Mouse (Mus musculus): ENCODE measurements around the gene Plpp3. TPM values are rescaled to one million over a fixed set of nuclear protein-coding genes. Genes with fewer than 3 reads are reported as not detected.

Gene Plpp3
- polyA plus RNA-seq, 1 experiment, result not detected

DNA sequence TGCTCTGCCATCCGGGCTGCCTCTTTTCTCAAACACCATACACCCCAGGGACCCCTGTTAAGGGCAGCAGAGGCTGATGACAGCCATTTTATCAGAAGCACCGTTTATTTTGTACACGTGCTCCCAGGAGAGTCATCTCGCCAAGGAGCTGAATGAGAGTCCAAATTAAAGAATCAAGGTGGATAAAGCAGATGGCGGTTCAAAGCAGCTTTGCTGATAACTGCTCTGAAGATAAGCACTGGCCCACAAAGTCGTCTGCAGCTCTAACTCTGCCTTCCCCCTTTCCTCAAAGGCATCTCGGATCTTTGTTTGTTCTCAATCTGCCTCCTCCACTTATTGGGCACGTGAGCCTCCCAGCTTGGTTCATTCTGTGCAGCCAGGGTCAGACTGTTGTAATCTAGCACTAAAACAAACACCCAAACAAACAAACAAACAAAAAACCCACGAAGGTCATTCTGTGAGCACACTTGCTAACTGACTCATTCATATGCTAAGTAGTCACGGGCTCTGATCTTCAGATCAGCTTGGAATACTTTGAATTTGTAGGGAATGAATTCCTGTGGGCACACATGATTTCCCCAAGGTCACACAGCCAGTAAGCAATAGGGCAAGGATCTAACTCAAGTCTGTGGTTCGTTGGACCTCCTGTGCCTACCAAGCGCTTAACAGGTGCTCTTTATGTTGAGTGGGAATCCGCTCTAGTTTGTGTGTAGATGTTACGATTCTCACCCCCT is 119.1 kb downstream of the Plpp3 start:
- WGBS, result 68% methylated on average over 14 of the region's 14 CpGs
- H3K27ac ChIP-seq (ENCODE audit: insufficient read depth, low read depth, low read length), result no peak overlapping the region
- no peak overlapping the region for H3K4me3 ChIP-seq (ENCODE audit: insufficient read depth, low read depth, low read length)
- peaks cover 1% of the 10 kb centered on the region; the same call in 1 of the 2 replicates for H3K4me1 ChIP-seq (ENCODE audit: control insufficient read depth, insufficient read depth, low read length)
- no peak for TF ChIP-seq CTCF (IDR thresholded peaks at IDR 0.05; ENCODE audit: insufficient read depth, low read depth, low read length)
- no peak for TF ChIP-seq POLR2A (IDR thresholded peaks at IDR 0.05; ENCODE audit: insufficient read depth, low read depth, low read length)

DNA sequence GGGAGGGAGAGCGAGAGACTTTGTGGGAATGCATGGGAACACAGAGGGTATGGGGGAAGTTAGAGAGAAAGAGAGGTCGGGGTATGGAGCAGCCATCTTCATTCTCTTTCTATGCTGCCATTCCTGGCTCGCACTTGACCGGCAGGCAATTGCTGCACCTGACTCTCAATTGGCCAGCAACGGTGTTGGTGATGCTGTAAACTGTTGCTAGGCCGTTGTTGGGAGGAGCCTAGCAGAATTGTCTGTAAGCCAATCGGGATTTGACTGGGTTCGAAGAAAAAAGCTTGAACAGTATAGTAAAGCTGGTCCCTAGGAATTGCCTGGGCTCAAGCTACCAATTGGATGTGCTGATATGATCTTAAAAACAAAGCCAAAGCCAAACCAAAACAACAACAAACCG is 121.0 kb downstream of the Plpp3 start:
- WGBS, result 84% methylated on average over 9 of the region's 9 CpGs
- Histone ChIP-seq H3K4me1 (ENCODE audit: control insufficient read depth, insufficient read depth, low read length) (peaks cover 8% of the 10 kb centered on the region; the same call in 1 of the 2 replicates), H3K4me3 (ENCODE audit: insufficient read depth, low read depth, low read length) (no peak overlapping the region), H3K27ac (ENCODE audit: insufficient read depth, low read depth, low read length) (no peak overlapping the region)
- TF ChIP-seq POLR2A (IDR thresholded peaks at IDR 0.05; ENCODE audit: insufficient read depth, low read depth, low read length) (no peak), CTCF (IDR thresholded peaks at IDR 0.05; ENCODE audit: insufficient read depth, low read depth, low read length) (no peak)

DNA sequence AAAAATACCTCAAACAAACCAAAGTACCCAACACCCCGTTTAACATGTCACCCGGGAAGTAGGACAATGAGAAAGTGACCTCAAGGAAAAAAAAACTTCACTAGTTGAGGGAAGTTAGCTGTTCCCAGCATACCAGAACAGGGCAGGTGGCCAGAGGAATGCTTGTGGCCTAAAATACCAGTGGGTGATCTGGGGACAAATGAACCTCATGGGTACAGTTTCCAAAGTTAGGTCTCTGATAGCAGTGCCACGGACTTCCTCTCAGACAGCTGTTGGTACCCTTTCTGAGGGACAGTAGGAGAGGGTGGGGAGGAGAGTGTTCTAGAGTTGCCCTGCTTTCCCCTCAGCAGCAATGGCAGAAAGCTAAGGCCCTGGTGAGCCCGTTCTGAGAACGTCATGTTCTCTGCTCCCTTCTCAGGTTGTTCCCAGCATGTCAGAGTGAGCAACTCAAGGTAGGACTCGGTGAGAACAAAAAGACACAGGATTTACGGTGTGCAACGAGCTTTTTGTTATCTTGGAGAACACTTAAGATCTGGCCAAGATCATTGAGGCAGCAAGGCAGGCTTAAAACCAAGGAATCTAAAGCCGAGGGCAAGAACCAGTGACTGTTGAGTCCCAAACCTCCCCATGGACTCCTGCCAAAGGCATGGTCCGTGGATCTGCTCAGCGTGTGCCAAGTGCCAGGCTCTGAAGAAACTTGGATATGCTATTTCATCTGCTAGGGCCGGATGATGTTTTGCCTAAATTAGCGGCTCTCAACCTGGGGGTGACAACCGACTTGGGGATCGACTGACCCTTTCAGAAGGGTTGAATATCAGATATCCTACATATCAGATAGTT is 121.6 kb downstream of the Plpp3 start:
- no peak for TF ChIP-seq CTCF (IDR thresholded peaks at IDR 0.05; ENCODE audit: insufficient read depth, low read depth, low read length)
- TF ChIP-seq POLR2A (IDR thresholded peaks at IDR 0.05; ENCODE audit: insufficient read depth, low read depth, low read length), result no peak
- 87% methylated on average over 15 of the region's 15 CpGs for WGBS

DNA sequence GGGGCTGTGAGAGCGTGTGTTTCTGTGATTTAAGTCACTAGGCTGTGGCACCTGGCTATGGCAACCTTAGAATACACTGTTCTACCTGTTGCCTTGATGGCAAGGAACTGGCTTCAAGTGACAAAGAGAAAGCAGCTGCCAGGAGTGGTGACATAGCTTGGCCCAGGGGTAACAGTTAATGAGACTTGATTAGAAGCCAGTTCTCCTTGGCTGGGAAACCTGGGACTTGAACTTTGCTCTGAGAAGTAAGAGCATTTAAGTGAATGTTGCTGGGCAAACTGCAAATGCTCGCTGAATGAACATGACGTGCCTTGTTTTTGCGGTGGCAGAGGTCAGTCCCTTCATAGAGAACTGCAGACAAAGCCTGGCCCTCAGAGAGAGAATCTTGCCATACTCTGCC is 122.7 kb downstream of the Plpp3 start:
- H3K4me1 ChIP-seq (ENCODE audit: control insufficient read depth, insufficient read depth, low read length), result peaks cover 8% of the 10 kb centered on the region; the same call in 1 of the 2 replicates
- WGBS, result 79% methylated on average over 4 of the region's 4 CpGs
- TF ChIP-seq CTCF (IDR thresholded peaks at IDR 0.05; ENCODE audit: insufficient read depth, low read depth, low read length) (no peak), POLR2A (IDR thresholded peaks at IDR 0.05; ENCODE audit: insufficient read depth, low read depth, low read length) (no peak)
- no peak overlapping the region for H3K27ac ChIP-seq (ENCODE audit: insufficient read depth, low read depth, low read length)
- H3K4me3 ChIP-seq (ENCODE audit: insufficient read depth, low read depth, low read length), result no peak overlapping the region

More for the DNA sequence above, 121.6 kb downstream of the Plpp3 start:
- H3K4me3 ChIP-seq (ENCODE audit: insufficient read depth, low read depth, low read length), result no peak overlapping the region
- no peak overlapping the region for H3K27ac ChIP-seq (ENCODE audit: insufficient read depth, low read depth, low read length)
- peaks cover 8% of the 10 kb centered on the region; the same call in 1 of the 2 replicates for H3K4me1 ChIP-seq (ENCODE audit: control insufficient read depth, insufficient read depth, low read length)

DNA sequence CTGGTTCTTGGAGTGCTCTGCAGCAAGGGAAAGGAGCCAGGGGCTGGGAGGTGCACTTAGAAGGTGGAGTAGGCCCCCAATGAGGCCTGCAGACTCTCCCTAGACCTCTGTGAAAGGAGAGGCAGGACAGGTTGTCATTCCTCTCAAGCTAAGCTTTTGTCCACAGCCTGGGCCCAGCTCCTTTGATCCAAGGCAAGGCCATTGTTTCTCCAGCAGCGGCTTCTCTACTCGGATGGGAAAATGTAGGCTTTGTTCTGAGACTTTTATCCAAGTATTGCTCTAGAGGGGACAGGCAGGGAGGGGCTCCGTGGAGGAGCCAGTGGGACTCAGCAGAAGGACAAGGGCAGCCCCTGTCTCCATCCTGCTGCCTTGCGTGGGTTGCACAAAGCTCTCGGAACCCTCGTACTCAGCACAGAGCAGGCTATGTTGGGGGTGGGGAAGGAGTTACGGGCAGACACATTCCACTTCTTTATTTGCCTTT is 124.6 kb downstream of the Plpp3 start:
- Histone ChIP-seq H3K4me3 (ENCODE audit: insufficient read depth, low read depth, low read length) (no peak overlapping the region), H3K27ac (ENCODE audit: insufficient read depth, low read depth, low read length) (no peak overlapping the region), H3K4me1 (ENCODE audit: control insufficient read depth, insufficient read depth, low read length) (peaks cover 8% of the 10 kb centered on the region; the same call in 1 of the 2 replicates)
- WGBS, result 59% methylated on average over 7 of the region's 7 CpGs
- TF ChIP-seq CTCF (IDR thresholded peaks at IDR 0.05; ENCODE audit: insufficient read depth, low read depth, low read length) (no peak), POLR2A (IDR thresholded peaks at IDR 0.05; ENCODE audit: insufficient read depth, low read depth, low read length) (no peak)

Other genes with a start within 250 kb of the Plpp3 start
- not detected in 2 replicates for gene Fyb2, start 243.9 kb upstream of the Plpp3 start, polyA plus RNA-seq (2012; ENCODE audit: insufficient read depth, insufficient read length, low replicate concordance, missing spikeins)
- not detected in 2 replicates for gene Prkaa2, start 47.5 kb upstream of the Plpp3 start, polyA plus RNA-seq (2012; ENCODE audit: insufficient read depth, insufficient read length, low replicate concordance, missing spikeins)

Data from olfactory bulb, adult 2 months (tissue).